Mouse (Mus musculus) left cerebral cortex, adult 8-10 months (tissue): ENCODE data around the gene Gnas. TPM values are rescaled to one million over a fixed set of nuclear protein-coding genes. Genes with fewer than 3 reads are reported as not detected.
"Not testable (repeated sequence)": the region's sequence is repeated elsewhere in the genome, so short reads cannot be mapped to it uniquely, and the experiment has no call there.

ENCODE experiments used
- DNase-seq, 2 experiments: peaks; one replicate each; pipeline ENCODE4 v3.0.0; 2022; ENCODE audit warnings: low spot score in 2 of 2
- total RNA-seq, 4 experiments: library from RNA; stranded (reverse); gene quantifications; 2 replicates each; pipeline ENCODE4 v1.2.4; 2022

Gnas gene
- total RNA-seq, 4 experiments from 2014 or later: 1,754 to 1,798 (median 1,783) TPM

DNA sequence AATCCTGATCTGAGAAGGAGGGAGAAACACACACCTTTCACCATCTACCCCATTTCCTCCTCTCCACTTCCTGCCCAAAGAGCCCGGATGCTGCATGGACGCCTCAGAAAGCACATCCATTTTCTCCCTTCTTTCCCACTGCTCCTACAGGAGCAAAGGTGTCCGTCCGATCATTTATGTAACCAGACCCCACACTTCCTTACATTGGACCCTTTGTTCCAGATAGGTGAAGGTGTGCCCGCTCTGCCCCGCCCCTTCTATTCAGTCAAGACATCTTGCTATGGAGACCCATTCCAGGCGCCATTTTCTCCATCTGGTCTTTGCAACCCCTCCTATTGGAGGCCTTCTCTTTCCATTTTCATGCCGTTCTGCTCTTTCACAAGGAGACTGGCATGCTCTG is 10.3 kb downstream of the Gnas start:
- no peak for DNase-seq

GRCm38 (mm10) chr2:174295175-174295899 is 11.2 kb downstream of the Gnas start:
- no peak for DNase-seq

DNA sequence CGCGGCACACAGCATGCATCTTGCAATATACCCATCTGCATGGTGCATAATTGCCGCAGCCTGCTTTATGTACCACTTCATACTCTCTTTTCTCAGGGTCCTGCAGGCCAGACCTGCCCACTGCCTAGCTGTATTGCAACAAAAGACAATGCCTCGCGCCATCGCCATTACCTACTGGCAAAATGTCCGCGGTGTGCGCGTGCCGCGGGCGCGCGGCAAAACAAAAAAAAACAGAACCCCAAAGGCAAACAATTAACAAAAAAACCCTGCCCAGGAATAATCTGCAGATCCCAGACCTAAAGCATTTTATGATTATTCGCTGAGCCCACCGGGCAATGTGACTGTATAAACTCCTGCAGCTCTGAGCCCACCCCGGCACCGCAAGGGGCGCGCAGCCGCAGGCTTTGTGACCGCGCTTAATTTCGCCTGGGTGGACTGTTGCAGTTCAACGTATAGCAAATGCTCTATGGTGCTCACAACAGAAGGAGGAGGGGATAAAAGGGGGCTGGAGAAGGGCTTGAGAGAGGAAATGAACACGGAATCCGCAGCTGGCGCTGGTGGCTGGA is 11.9 kb downstream of the Gnas start:
- no peak for DNase-seq

DNA sequence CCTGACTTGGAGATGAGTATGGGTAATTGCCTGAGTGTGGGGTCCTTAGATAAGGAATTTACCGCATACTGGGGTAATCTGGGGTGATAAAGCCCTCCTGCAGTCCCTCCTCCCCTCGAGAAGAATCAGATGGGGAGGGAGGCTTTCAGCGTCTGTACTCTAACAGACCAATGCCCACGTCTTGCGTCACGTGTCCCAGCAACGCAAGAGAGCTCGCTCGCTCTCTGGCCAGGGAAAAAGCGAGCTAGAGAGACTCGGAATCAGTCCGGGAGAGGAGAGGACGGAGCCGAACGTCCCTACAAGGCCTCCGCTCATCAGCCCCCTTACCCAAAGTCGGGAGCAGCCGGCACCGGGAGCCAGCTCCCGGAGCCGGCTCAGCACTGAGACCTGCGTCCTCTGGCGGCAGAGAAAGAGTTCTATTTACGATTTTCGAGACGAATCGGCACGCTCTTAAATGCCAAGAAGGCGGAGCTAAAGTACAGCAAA is 13.0 kb downstream of the Gnas start:
- no peak for DNase-seq

- no peak for DNase-seq
Observed at GRCm38 (mm10) chr2:174297851-174298250, 13.7 kb downstream of the Gnas start.

- no peak for DNase-seq
Observed at GRCm38 (mm10) chr2:174298471-174298870, 14.4 kb downstream of the Gnas start.

- no peak for DNase-seq
Observed at GRCm38 (mm10) chr2:174299091-174299770, 15.1 kb downstream of the Gnas start.

DNA sequence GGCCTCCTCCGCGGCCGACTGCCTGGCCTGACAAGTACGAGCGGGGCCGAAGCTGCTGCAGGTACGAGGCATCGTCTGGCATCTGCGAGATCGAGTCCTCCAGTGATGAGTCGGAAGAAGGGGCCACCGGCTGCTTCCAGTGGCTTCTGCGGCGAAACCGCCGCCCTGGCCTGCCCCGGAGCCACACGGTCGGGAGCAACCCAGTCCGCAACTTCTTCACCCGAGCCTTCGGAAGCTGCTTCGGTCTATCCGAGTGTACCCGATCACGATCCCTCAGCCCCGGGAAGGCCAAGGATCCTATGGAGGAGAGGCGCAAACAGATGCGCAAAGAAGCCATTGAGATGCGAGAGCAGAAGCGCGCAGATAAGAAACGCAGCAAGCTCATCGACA is 15.6 kb downstream of the Gnas start:
- DNase-seq: no peak

DNA sequence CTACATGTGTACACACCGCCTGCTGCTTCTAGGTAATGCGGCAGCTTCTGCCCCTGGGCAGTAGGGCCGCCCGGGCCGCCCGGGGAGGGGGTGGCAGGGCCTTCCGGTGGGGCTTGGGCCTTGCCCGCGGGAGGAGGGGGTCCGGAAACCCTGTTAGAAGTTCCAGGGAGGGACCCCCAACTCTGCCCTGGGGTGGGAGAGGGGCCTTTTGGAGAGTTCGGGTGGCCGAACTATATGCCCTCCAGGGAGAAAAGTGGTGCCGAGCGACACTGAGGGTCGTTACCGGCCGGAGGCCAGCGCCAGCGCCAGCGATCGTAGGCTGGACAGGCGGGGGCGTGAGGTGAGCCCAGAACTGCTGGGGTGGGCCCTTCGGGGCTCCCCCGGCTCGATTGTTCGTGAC is 16.1 kb downstream of the Gnas start:
- no peak for DNase-seq

DNA sequence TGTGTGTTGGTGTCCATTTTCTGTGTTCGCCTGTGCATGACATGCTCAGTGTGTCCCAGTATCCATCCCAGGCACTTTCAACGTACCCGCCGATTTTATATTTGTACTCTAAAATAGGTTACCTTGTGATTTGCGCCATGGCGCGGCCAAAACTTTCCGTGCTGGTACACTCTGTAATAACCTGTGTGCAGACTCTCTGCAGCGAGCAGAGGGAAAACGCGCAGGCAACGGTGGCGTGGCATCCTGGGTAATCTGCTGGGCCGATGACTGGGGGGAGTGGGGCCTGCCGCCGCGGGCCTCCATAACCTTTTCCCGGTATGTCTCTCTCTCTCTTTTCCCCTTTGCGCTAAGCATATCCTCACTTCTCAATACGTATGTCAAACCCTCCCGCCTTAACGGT is 16.5 kb downstream of the Gnas start:
- DNase-seq: no peak

DNA sequence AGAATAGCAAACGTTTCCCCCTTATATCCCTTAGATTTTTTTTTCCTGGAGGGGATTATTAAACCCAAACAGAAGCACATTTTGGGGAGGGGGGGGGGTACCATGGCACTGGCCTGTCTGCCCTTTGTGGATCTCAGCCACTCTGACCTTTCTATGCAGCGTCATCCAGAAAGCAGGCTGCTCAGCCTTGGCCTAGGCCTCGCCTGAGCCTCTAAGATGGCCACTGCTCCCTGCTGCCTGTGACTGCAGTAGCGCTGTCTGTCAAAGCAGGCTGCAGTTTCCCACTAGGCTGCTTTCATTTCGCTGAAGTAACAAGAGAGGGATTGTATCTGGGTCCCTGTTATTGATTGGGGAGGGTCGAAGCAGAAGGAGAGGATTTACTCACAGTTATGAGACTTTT is 18.4 kb downstream of the Gnas start:
- DNase-seq: no peak

- no peak for DNase-seq
Observed at GRCm38 (mm10) chr2:174305646-174306045, 21.5 kb downstream of the Gnas start.

GRCm38 (mm10) chr2:174307903-174308302 is 23.8 kb downstream of the Gnas start:
- DNase-seq: no peak

DNA sequence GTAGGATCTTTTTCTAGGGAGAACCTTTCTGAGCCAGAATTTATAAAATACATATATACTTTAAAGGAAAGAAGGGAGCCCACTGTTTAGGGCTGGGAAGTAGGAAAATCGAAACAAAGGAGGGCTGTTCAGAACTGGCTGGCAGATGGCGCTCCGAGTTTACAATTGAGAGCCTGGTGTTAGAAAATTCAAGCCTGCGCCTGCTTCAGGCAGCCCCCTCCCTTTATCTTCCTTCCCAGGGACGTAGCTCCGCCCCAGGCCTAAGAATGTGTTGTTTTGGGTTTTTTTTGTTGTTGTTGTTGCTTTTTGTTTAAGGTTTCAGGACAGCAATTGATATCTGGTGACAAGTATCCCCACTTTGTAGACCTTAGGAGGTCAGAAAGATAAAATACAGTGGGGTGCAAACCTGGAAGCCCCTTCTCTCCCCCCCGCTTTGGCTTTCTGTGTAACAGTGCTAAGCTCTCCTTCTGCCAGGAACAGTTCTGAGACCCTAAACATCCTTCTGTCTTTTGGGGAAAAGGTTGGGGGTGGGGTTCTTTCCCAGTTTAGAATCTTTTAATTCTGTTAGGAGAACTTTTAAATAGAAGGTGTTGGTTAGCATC is 26.9 kb downstream of the Gnas start:
- no peak for DNase-seq

DNA sequence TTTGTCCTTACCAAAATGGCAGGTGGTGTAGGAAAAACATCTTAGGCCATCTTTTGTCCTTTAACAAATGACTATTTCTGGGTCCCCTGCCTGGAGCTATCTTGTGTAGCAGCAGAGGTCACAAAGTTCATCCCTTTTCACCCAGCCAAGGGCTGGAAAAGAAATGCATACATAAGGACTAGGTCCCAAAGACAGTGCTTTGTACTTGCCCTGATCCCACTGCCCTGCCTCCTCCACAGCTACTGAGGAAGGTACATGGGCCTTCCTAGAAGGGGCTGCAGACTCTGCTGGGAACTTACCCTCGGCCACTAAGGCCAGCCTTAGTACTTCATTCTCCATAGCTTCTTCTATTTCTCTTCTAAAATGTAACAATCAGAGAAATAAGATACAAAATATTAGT is 27.5 kb downstream of the Gnas start:
- no peak for DNase-seq

- peak; percentile 56 to 57 for DNase-seq
Observed at GRCm38 (mm10) chr2:174312118-174312647, 28.1 kb downstream of the Gnas start.

DNA sequence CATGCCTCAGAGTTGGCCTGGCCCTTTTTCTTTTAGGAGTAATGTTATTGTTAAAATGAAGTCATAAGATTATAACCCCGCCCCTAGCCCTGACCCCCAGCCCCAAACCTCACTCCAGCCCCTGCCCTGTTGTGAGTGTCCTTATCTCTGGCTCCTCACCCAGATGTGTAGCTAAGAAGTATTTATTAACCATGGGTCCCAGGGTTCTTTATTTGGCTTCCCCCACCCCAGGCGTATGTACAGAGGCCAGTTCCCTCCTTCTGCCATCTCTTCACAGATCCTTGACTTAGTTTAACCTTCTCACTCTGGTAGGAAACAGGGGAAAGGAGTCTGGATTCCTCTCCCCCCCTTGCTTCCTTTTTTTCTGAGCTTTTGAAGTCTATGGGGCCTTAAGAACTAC is 28.5 kb downstream of the Gnas start:
- no peak for DNase-seq

GRCm38 (mm10) chr2:174315445-174315844 is 31.3 kb downstream of the Gnas start:
- not testable (repeated sequence) for DNase-seq

- no peak for DNase-seq
Observed at GRCm38 (mm10) chr2:174316661-174317060, 32.5 kb downstream of the Gnas start.

GRCm38 (mm10) chr2:174325989-174326388 is 41.9 kb downstream of the Gnas start:
- no peak for DNase-seq

DNA sequence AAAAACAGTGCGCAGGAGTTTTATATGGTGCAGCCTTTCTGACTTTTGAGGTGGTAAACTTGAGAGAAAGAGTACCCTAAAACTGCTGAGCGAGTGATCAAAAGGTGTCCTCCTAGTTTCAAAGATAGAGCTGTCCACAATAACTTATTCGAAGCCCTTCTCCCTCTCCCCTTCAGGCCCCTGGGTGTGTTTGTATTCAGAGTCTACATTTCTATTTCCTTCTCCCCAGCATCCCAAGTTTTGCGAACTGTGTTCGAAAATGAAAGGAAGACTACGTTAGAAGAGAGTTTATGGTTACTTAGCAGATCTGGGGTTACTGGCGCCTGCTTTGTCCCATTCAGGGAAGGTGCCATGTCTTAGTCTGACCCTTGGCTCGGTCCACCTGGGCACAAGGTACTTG is 42.4 kb downstream of the Gnas start:
- no peak for DNase-seq
